Mouse (Mus musculus) right cerebral cortex, postnatal 14 days (tissue): ENCODE results near the gene Stkld1.
"Not testable (repeated sequence)": the region's sequence is repeated elsewhere in the genome, so short reads cannot be mapped to it uniquely, and the experiment has no call there.

Experiments used
- DNase-seq: peaks from one replicate; pipeline ENCODE4 v3.0.0; 2022

The Stkld1 gene

DNA sequence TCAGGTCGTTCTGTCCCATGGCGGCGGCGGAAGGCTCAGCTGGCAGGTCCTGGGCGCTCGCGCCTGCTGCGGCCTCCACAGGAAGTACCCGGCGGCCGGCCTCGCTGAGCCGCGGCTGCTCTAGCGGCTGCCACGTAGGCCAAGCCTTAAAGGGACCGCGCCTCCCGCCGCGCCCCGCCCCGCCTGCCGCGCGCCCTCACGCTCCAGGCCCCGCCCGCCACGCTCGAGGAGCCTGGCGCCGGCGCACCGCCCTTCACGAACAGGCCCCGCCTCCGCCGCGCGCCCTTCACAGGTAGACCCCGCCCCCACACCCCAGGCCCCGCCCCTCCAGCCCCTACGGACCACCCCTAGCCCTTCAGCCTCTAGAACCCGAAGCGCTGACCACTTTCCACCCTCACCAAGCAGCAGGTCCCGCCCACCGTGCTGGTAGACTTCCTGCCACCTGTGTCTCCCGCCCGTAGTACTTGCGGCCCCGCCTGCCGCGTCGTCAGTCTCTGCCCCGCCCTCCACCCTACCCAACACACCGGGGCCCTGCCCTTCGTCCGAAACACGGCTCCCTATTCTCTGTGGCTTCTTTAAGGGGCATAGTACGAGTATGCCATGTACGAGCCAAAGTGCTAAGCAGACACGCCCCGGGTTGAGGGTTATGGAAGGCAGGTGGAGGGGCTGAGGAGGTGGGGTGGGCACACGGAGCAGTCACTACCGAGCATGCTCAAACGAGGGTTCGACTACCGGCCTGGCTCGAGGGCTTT is at the start of gene Stkld1, which contains the start of gene Surf4:
Gene Stkld1 (plus strand): TSS at position 744 of the 752 bp plus-strand sequence.
Gene Surf4 (minus strand): TSS at position 625 of the 752 bp plus-strand sequence.
- peak; percentile 95 for DNase-seq

GRCm38 (mm10) chr2:26885541-26885940 is 48.3 kb upstream of the Stkld1 start:
- not testable (repeated sequence) for DNase-seq

DNA sequence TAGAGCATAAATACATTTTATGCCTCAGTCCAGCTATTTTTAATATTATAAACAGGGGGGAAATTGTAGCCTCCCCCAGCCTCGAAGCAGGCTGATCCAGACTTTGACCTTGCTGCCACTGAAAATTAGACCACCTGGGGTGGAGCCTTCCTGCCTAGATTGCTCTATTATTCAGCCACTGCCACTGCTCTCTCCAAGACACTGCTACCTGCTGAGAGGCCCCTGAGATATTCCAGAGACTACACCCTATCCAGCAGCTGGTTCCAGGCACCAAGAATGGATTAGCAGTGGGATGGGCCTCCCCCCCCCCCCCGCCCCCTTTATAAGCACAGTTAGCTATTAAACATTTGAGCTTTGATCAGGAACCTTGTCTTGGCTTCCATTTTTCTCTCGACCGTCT is 47.7 kb upstream of the Stkld1 start:
- DNase-seq: not testable (repeated sequence)

DNA sequence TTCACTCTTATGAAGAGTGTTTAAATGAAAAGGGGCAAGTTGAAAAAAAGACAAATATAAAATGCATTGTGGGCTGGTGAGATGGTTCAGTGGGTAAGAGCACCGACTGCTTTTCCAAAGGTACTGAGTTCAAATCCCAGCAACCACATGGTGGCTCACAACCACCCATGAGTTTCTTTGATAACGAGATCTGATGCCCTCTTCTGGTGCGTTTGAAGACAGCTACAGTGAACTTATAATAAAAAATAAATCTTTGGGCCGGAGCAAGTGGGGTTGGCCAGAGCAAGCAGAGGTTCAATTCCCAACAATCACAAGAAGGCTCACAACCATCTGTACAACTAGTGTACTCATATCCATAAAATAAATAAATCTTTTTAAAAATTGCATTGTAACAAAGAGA is 37.9 kb upstream of the Stkld1 start:
- DNase-seq: no peak

DNA sequence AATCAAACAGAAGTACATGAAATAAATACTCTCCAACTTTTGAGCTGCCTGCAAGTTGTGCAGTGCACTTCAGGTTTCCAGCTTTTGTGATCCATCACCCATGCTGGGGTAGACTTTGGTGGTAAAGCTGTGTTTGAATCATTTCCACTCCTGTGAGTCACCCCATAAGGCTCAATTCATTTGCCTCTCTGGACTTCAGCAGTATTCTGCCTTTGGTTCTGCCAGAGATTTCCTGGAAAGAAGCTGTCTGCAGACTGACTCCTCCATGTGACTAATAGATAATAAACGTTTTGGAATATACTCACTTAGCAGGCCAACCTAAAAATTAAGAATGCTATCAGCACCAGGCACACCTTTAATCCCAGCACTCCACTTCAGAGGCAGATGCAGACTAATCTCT is 33.1 kb upstream of the Stkld1 start:
- no peak for DNase-seq

- DNase-seq: no peak
These were observed 31.9 kb upstream of the Stkld1 start for GRCm38 (mm10) chr2:26901834-26902400.

DNA sequence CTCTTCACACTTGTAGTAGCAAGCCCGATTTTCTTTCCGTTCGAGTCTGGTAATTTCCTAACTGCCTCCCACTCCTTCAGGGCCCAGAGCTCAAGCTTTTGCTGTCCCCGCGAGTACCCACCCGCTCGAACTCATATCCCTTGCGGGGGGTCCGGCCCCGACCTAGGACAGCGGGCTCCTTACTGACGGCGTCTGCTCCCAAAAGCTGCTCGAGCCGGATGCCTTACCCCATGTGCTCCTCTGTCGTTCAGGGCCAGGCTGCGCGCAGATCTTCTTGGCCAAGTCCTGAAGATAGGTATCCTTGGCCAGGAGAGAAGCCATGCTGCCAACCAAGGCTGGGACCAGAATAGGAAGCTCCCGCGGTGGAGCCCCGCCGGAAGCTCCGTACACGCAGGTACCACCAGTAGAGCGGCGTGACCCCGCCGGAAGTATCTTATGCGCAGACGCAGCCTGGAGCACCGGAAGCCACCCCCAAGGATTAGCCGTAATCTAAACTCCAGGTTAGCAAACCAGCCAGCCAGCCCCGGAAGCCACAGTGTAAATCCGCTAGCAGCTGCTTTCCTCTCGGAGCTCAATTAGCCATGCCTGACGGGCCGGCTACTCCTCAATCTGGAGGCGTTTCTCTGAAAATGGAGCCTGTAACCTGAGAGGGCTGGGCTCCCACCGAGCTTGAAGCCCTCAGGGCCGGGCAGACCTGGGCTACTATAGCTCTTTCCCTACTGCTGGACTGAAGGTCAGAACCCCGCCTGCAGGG is 31.2 kb upstream of the Stkld1 start, which contains the start of gene Surf6:
Gene Surf6 (minus strand): TSS at position 413 of the 754 bp plus-strand sequence.
- peak; percentile 91 for DNase-seq

GRCm38 (mm10) chr2:26903311-26903710 is 30.5 kb upstream of the Stkld1 start:
- no peak for DNase-seq

GRCm38 (mm10) chr2:26905936-26906335 is 27.9 kb upstream of the Stkld1 start:
- DNase-seq: no peak

GRCm38 (mm10) chr2:26906431-26906830 is 27.4 kb upstream of the Stkld1 start:
- DNase-seq: no peak

DNA sequence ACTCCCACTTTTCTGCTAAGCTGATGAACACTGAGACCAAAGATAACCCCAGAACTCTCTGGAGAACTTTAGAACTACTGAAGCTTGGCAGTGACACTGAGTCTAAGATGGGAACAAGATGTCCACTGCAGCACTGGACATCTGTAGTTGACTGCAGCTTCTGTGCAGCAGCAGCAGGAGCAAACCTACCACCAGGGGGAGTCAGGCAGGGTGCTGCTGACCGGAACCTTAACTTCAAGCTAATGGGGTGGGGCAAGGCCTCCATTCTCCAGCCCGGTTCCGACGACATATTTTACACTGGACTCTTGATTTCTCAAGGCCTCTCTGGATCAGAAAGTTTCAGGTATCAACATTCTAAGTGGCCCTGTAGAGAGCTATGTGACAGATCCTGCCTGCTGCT is 26.7 kb upstream of the Stkld1 start:
- peak; percentile 37 for DNase-seq

- DNase-seq: no peak
These were observed 25.0 kb upstream of the Stkld1 start for GRCm38 (mm10) chr2:26908710-26909386.

DNA sequence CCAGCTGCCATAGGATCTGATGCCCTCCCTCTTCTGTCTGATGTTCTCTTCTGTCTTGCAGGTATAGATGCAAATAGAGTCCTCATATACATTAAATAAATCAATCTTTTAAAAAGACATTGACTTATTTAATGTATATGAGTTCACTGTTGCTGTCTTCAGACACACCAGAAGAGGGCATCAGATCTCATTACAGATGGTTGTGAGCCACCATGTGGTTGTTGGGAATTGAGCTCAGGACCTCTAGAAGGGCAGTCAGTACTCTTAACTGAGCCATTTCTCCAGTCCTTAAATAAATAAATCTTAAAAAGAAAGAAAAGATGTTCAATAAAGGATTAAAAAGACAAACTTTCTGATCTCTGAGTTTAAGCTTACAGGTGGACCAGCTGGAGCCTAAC is 24.5 kb upstream of the Stkld1 start:
- DNase-seq: no peak

- peak; percentile 100 for DNase-seq
These were observed 23.5 kb upstream of the Stkld1 start, which contains the start of the genes Med22 and Rpl7a for GRCm38 (mm10) chr2:26910124-26910993. Gene Med22 (minus strand): TSS chr2:26910677. Gene Rpl7a (plus strand): TSS chr2:26910764.

DNA sequence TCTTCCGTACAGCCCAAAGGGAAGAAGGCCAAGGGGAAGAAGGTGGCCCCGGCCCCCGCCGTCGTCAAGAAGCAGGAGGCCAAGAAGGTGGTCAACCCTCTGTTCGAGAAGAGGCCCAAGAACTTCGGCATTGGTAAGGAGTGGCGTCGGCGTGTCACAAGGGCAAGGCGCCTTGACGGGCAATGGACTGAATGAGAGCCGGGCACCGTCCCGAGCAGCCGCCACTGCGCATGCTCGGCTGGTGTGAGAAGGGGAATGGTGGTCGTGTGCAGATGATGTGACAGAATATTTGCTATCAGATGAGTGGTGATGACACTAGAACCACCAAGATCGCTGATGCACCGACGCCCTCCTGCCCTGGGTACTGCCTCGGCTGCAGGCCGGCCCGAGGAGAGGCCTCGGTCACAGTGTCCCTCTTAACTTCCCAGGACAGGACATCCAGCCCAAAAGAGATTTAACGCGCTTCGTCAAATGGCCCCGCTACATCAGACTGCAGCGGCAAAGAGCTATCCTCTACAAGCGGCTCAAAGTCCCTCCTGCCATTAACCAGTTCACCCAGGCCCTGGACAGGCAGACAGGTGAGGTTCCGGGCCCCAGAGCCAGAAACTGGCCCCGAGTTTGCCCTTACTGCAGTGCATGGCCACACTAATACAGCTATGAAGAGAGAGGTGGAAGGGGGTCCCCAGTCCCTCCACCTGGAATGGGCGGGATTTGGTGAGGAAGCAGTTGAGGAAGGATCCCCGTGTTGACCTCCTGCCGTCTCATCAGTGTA is 22.7 kb upstream of the Stkld1 start:
- DNase-seq: peak; percentile 70

DNA sequence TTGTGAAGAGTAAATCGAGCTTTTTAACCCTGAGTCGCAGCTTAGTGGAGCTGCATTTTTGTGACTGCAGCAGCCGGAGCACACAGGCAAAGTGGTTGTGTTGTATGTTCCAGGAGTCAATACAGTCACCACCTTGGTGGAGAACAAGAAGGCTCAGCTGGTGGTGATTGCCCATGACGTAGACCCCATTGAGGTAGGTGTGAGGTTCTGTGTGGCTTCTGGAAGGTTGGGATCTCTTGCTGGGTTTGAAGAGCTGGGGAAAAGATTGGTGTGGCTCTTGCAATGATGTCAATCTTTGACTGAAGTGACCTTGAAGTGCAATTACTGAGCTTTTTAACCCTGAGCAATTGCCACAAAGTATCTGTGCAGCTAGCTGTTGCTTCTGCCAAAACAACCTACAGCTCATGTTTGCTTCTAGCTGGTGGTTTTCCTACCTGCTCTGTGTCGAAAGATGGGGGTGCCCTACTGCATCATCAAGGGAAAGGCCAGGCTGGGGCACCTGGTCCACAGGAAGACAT is 21.5 kb upstream of the Stkld1 start:
- DNase-seq: no peak

- DNase-seq: no peak
These were observed 20.3 kb upstream of the Stkld1 start for GRCm38 (mm10) chr2:26913416-26914147.

DNA sequence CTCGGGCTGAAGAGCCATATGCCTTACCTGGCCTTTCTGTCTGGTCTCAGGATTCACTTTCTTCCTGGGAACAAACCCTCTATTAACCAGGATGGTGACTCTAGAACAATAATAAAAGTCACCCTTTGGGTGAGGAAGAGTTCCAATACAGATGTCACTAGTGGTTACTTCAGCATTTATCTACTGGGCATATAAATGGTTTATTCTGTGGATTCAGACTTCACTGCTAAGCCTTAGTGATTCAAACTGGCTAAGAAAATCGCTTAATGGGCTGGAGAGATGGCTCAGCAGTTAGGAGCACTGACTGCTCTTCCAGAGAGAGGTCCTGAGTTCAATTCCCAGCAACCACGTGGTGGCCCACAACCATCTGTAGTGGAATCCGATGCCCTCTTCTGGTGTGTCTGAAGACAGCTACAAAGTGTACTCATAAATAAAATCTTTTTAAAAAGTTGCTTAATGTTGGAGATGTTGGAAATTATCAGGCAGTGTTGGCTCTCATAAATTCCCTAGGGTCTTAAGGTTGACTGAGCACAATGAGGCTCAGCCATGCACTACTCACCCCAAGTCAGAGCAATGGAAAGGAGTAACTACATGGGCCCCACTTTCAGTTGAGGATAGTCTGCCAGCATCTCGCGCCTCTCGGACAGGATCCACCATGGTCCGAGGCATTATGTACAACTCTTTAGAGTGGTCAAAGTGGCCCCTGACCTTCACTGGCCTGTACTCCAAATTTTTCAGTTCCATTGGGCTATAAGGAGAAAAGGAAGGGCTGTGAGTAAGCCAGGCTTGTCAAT is 19.5 kb upstream of the Stkld1 start:
- no peak for DNase-seq
